Mouse (Mus musculus): ENCODE measurements around the gene Oaf.

The Oaf gene

DNA sequence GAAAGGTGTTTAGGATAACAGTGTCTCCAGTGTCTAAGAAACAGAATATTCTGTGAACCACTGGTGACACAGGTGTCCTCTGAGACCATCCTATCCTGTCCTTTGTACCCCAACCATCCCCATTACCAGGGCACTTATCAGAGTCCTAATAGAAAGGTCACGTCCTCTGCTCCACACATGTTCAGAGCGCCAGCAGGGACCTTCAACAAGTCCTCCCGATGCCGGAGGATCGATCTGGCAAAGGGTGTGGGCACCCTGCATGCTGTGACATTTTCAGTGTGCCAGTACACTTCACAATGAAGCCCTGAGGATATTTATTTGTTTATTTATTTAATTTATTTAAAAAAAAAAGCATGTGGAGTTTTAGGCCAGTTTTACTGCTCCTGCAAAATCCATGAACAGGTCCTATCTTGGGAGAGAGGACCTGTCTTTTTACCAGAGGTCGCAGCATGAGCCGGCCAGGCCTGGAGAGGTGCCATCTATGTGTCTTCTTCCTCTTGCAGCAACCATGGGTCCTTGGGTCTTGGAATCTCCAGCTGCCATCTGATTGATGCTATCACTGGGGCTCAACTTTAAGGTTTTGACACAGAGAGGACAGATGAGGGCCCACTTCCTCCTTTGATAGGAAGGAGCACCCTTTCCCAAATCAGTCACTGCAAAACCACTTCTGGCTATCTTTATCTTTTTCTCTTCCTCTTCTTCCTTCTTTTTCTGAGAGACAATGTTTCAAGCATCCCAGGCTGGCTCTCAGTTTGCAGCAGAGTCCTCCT lies 6.3 kb upstream of the Oaf start:
- CTCF ChIA-PET: no interaction called here

DNA sequence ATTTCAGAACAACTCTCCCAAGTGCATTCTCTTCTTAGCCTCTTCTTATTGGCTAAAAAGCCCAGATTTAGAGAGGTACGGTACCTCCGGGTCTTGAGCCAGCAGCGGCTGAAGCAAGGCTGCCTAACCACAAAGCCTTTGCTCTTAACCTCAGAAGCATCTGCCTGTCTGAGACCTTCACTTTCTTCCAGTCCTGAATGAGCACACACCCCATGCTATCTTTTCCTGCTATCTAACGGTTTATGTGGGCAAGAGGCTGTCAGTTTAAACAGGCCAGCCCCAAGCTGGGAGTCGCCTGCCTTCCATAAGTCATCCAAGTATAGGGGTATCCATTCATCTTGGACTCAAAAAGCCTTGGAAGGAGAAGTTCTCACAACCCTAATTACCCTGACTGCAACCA lies 2.7 kb upstream of the Oaf start:
- CTCF ChIA-PET: interaction anchor here (0.6 kb wide), 1 partner anchor 1806 kb away, joined by 3 read pairs; no protein-coding TSS in a partner anchor

DNA sequence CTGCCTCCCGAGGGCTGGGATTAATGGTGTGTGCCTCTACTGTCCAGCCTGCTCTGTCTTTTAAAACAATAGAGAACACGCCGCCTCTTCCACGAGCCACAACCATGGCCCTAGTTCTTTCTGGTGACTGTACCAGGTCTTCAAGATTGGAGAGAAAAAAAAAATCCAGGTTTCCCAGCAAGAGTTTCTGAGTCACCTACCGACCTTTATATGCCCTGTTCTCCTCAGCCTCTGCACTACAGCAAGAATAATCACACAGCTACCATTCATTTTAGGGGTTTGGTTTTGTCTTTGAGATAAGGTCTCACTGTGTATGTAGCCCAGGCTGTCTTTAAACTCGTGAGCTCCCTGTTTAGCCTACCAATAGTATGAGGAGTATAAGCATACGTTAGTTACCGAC lies 2.3 kb upstream of the Oaf start:
- CTCF ChIA-PET: interaction anchor here (0.6 kb wide), 1 partner anchor 1806 kb away, joined by 3 read pairs; no protein-coding TSS in a partner anchor

DNA sequence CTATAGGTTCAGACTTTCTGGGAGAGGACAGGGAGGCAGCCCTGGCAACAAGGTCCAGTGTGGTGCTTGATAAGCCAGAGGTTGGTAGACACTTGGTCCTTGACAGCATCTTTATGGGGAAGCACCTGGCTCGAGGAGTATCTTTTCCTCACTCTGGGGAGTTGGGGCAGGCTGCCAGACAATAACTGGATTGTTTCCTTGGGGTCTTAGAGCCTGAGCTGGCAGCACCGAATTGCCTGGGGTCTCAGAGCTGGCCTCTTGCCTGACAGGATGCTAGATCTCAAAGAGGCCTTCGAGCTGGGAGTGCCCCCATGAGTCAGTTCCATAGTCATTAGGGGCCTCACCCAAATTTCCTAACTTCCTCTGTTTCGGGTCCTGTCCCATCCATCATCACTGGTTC lies 1.6 kb upstream of the Oaf start:
- CTCF ChIA-PET: no interaction called here

DNA sequence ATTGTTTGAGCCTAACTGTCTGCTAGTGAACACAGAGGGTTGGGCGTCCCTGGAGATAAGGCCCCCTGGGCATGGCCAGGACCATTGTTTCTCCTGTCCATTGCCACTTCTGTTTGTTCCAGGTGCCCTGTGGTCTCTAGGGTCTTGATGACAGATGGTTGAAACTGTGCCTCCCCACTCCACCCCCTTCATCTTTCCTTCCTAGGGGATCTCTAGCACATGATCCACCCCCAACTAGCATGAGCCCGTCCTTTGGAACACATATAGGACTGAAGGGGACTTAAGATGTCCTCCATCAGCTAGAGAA lies 836 bp upstream of the Oaf start:
- CTCF ChIA-PET: interaction anchor here (1.1 kb wide), 1 partner anchor 17 kb away, joined by 3 read pairs; no protein-coding TSS in a partner anchor

DNA sequence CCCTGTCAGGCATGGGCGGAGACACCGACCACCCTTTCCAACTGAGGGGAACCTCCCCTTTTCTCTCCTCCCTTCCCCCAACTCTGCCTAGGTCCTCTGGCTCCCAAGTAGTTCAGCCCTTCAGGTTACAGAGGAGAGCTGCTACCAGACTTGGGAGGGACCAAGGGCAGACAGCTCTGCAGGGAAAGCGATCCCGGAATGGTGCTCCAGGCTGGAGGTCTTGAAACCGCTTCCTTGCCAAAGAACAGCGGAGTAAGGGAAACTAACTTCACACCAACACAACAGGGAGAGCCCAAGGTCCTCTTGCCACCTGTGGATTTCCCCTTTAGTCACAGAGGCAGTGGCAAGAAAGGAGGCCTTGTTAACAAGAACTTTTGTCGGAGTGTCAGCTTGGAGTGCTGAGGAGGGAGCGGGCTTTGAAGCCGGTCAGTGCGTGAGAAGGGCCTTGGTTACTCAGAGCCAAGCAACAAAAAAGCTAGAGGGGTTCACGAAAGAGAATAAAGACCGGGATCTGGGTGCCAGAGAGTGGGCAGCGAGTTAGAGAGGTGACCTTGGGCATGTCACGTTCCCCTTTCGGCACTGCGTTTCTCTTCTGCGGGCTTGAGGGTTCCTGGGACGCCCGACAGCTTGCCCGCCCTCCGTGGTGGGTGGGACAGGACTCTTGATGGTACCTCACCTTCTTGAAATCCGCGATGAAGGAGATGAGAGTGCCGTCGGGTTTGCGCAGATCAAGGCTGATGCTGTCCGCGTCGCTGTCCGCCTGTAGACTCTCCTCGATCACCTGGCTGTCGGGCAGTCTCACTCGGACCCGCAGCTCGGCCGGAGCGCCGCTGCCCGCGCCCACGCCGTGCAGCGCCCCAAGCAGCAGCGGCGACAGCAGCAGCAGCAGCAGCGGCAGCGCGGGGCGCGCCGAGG lies 823 bp downstream of the Oaf start:
- CTCF ChIA-PET: interaction anchor here (0.6 kb wide), 1 partner anchor 1359 kb away, joined by 15 read pairs; no protein-coding TSS in a partner anchor

DNA sequence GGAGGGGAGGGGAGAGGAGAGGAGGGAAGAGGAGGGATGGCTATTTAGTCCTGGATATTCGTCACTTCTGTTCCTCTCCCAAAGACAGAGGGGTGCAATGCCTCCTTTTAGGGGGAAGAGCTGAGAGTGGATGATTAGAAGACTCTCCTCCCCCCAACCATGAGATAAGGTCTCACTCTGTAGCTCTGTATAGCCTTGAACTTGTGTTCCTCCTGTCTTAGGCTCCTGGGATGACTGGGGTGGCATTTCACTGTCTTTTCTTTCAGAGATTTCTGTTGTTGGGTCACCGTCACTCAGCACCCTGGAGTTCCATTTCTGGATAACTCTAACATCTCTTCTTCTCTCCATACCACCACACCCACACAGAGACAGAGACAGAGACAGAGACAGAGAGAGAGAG lies 1.5 kb downstream of the Oaf start:
- CTCF ChIA-PET: no interaction called here

DNA sequence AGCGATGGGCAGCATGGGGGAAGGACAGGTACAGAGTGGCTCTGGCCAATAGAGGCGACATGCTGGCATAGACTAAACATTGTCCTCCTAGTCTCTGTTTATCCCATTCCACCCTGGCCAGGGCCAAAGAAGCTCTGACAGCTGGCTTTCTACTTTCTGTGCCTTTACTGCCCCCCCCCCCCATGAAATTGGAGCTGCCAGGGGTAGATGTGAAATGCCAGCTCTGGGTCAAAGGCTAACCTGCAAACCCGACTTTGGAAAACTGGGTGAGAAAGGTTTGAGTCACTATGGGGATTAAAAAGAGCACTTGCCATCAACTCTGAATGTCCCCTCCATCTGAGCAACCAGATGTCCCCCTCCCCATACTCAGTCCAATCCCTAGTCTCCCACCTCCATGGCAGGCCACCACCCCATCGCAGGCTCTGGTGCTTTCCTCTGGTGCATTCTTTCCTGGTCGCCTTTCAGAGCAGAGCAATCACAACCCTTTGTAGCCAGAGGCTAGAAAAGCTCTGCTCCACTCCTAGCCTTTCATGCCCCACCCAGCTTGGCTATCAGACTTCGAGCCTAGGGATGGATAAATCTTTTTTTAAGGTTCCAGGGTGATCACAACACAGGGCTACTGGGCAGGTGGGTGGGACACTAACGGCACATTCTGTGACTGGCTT lies 2.5 kb downstream of the Oaf start:
- CTCF ChIA-PET: no interaction called here

DNA sequence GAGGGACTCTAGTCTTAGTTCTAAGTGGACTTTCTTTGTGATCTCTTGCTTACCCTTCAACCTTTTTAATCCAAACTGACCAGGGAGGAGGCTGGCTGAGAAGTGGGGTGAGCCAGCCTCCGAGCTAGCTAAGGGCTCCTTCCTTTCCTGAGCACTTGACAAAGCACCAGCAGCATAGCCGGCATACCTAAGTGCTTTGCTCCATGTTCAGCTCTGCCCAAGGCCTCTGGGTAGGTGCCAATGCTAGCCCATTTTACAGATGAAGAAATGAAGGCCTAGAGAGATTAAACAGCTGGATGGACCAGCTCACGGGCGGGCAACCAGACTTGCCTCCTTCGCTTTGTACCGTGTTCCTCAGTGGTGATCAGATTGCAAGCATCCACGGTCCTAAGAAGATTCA lies 3.1 kb downstream of the Oaf start:
- CTCF ChIA-PET: no interaction called here

DNA sequence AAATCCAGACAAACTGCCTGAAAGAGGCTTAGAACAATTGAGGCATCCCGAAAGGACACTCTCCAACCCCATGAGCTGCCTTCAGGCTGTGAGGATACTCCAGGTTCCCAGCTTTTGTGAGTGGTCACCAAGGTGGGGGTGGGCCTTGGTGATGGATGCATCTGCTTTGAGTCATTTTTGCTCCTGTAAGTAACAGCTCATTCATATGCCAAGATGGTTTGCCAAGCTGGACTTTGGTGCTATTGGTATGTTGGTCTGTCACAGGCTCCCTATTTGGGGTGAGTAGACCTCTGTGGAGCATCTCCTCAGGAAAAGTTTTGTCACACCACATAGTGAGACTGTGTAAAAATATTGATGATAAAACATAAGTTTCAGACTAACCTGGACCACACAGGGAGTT lies 3.6 kb downstream of the Oaf start:
- CTCF ChIA-PET: interaction anchor here (0.6 kb wide), 1 partner anchor 11 kb away, joined by 7 read pairs; no protein-coding TSS in a partner anchor

DNA sequence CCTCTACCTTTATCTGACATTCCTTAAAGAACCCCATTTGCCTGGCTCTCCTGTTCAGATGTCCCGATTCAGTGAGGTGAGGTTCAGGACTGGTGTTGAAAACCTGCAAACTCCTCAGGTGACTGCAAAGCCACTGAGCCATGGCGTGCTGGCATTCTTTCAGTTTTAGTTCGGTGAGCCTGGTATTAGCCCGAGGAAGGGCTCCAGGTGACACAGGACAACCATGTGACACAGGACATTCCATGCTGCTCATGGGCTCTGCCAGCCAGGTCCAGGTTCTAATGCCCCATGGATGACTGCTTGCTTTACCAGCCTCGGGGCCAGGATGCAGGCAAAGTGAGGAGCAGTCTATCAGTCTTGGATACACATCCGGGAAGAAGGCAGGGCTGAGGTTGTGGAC lies 4.4 kb downstream of the Oaf start:
- CTCF ChIA-PET: interaction anchor here (0.6 kb wide), 1 partner anchor 12 kb away, joined by 7 read pairs; no protein-coding TSS in a partner anchor

DNA sequence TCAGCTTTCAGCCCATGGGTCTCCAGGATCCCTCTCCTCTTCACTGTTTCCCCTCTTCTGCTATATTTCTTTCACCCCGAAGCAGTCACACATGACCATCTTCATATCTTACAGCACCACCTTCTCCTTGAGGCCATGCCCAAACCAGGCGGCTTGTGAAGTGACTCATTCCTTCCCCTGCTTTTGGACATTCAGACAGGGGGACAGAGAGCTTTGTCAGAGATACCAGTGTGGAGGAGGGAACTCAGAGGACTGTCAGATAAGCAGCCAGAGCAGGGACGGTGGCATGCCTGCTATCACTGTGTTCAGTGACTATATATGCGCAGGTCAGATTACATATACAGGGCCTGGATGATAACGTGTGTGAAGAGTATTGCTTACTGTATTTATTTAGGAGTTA lies 5.2 kb downstream of the Oaf start:
- CTCF ChIA-PET: no interaction called here

DNA sequence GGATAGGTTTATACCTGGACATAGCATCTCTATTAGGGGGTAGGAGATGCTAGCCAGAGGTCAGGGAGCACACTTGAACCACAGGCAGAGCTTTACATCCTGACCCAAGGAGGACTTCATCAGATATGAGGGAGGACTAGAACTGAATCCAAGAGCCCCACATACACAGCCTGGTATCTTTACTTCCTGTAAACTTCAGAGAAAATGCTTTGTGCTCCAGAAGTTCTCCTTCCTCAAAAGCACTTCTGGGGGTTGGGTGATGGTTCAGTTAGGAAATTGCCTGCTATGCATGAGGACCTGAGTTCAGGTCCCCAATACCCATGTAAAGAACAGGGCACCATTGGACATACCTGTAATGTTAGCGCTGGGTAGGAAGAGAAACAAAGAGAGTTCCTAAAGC lies 6.2 kb downstream of the Oaf start:
- CTCF ChIA-PET: no interaction called here

DNA sequence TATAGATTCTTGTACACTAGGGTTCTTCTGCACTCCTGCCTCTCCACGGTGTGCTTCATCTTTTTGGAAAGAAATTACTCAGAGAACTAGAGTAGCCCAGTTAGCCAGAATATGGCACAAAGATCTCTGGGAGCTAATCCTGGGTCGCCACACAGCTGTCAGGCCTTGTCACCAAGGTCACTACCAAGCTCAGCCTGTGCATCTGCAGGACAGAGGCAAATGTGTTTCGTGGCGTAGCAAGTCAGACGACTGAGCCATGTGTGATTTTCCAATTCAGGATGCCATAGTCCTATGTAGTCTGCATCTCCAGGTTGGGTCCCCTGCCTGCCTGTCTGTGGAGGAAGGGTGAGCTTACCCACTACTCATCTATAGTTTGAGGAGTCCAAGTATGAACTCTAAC lies 6.7 kb downstream of the Oaf start:
- CTCF ChIA-PET: no interaction called here

DNA sequence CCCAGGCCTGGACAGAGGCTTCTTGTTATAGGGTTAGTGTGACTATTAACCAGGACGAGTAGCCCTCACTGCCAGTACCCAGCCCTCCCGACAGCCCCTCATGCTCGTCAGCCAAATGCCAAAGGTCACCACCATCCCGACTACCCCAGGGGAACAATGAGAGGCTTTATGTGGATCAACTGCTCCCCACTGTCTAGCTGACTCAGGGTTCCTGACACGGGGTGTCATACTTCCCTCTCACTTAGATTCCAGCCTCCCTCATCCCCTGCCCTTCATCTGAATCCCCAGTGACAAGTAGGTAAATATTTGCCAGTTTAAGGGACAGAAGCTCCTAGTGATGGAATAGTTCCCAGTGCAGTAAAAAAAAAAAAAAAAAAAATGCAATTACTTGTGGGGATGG lies 7.4 kb downstream of the Oaf start:
- CTCF ChIA-PET: no interaction called here

DNA sequence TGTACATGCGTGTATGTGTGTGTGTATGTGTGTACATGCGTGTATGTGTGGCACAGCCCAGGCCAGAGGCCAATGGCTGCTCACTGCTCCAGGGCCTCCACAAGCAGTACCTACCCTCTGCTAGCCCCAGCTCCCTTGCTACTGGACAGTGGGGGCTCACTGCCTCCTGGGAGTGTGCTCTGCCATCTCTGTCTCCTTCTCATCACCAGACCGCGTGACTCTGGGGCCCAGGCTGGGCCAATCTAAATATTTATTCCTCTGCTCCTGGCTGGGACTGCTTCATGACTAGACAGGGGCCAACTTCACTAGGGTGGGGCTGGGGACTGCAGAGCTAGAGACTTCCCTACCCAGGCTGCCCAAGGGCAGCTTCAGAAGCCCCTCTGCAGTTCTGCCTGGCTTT lies 7.9 kb downstream of the Oaf start:
- CTCF ChIA-PET: no interaction called here

DNA sequence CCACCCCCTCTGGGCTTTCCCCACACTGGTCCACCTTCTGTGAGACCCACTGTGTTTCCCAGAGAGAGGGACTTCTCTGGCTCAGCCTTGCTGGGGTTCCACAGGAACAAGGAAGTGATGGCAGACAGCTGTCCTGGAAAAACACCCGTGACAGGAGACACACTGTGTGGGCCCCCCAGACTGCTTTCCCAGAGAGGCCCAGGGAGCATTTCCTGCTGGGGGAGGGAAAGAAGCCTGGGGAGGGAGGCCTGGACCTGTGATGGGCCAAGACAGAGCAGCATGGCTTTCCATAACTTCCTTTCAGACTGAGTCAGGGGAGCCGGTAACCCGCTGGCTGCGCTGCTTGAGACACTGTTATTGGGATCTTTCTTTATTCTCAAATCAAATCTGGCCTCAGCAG lies 8.8 kb downstream of the Oaf start:
- CTCF ChIA-PET: no interaction called here

DNA sequence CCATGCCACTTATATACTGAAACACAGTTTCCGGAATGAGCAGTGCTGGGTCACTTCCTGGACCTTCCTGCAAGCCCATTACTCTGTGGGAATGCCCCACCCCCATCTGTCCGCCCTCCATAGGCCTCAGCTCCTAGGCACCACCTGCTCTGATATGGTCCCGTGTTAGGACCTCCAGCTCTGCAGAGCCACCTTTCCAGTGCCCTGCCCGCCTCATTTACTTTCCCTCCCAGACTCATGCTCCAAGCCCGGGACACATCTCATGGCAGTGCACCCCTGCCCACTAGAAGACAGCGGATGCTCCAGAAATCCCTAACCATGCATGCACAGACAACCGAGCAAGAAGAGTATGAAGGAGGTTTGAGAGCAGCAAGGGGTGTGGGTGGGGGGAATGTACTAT lies 9.7 kb downstream of the Oaf start:
- CTCF ChIA-PET: no interaction called here

DNA sequence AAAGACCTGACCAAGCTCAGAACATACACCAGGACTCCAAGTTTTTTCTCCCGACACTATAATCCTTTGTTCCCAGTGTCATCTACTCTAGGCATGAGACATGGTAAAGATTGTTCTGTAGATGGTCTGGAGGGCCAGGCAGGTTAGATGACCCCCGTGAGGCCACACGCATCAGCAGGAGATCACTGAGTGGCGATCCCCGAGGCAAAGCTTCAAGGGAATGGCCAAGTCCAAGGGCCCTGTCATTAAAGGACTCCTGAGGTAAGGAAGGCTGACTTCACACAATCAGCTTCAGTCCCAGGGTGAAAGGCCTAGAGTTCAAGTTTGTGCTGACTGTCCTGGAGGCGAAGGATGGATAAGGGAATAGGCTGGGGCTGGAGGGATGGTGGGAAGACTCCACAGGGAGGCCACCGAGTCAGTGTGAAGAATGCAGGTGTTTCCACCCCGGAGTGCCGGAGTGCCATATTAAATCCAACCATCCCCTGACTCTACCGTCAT lies 10.3 kb downstream of the Oaf start:
- CTCF ChIA-PET: no interaction called here

DNA sequence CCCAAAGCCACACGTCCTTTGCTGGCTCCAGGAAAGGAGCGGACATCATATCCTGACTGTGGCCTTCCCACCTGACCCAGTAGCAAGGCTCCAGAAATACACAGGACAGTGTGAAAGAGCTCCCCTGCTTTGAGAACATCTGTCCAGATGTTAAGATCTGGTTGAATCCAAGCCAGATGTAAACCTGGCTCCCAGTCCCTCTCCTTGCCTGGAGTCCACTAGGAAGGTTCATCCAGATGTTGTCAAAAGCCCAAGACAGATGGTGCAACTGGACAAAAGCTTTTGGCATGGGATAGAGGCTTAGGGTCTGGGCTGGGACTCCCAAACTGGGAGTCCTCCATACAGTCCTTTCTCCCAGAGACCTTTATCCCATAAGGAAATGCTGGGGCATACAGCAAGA lies 11.0 kb downstream of the Oaf start:
- CTCF ChIA-PET: no interaction called here

DNA sequence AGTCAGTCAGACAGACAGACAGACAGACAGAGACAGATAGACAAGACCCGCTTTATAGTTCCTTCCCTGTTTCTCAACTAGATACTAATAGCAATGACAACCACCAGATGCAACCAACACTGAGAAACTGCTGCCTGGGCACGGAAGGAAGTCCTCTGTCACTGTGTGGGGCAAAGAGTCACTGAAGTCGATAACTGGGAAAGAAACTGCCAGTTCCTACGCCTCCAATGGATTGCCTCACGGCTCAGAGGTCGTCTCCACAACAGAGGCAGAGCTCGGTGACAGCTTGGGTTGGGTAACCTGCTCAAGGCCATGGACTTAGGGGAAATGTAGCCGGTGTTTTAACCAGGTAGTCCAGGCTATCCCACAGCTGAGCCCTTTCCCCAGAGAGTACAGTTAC lies 12.1 kb downstream of the Oaf start:
- CTCF ChIA-PET: no interaction called here

DNA sequence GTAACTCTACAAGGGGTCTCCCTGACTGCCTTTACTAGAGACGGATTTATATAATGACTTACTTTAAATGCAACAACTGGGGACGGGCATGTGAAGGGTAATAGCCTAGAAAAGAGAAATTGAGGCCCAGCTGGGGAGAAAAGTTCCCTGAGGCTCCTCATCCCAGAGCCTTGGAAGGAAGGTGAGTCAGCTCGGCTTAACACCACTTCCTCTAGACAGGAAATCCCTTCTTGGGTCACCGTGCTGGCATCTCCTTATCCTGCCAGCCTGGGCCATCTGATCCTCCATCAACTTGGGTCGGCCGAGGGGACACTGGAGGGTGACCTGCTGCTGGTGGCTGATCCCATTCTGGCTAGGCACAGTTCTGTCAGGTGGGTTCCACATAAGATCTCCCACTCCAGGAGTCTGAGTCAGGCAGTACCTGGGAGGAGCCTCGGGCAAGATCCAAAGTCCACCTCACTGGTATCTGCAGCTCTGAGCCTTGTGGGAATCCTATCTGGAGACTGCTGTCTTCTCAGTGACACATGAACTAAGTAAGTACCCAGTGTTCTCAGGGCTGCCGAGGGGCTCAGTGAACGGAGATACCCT lies 13.0 kb downstream of the Oaf start:
- CTCF ChIA-PET: no interaction called here
